Mouse (Mus musculus): ENCODE results near the gene Ankrd36. TPM values are rescaled to one million over a fixed set of nuclear protein-coding genes. Genes with fewer than 3 reads are reported as not detected.

Ankrd36 gene
- polyA plus RNA-seq, 1 experiment from 2014 or later = not detected

- H3K27ac ChIP-seq = no peak overlapping the region
- H3K9ac ChIP-seq (replicated peaks) = no peak overlapping the region
- H3K9me3 ChIP-seq = no peaks in the 10 kb centered on the region
- H3K4me3 ChIP-seq (replicated peaks) = no peak overlapping the region
- ATAC-seq = no peak
- no peaks in the 10 kb centered on the region for H3K27me3 ChIP-seq
- H3K4me1 ChIP-seq (replicated peaks) = peaks cover 6% of the 10 kb centered on the region
- no peaks in the 10 kb centered on the region for H3K36me3 ChIP-seq
- WGBS = 86% methylated on average over 3 of the region's 3 CpGs
- H3K4me2 ChIP-seq (replicated peaks) = no peak overlapping the region
Observed at GRCm38 (mm10) chr11:5560273-5560672, 9.2 kb upstream of the Ankrd36 start.

GRCm38 (mm10) chr11:5562625-5563268, 6.7 kb upstream of the Ankrd36 start:
- no peaks in the 10 kb centered on the region for H3K9me3 ChIP-seq
- 18% methylated on average over 9 of the region's 9 CpGs for WGBS
- H3K36me3 ChIP-seq = no peaks in the 10 kb centered on the region
- peak; percentile 79 for ATAC-seq
- peaks cover 6% of the 10 kb centered on the region for H3K4me1 ChIP-seq (replicated peaks)
- no peaks in the 10 kb centered on the region for H3K27me3 ChIP-seq
- no peak overlapping the region for H3K4me3 ChIP-seq (replicated peaks)
- H3K27ac ChIP-seq = no peak overlapping the region
- no peak overlapping the region for H3K9ac ChIP-seq (replicated peaks)
- 0 out of 2 replicates have a peak overlapping the region, but pooled peaks have one; percentile 3 for H3K4me2 ChIP-seq (replicated peaks)

- no peak overlapping the region for H3K4me2 ChIP-seq (replicated peaks)
- no peaks in the 10 kb centered on the region for H3K36me3 ChIP-seq
- no peaks in the 10 kb centered on the region for H3K9me3 ChIP-seq
- no peak for ATAC-seq
- WGBS = 58% methylated on average over 6 of the region's 6 CpGs
- H3K27me3 ChIP-seq = no peaks in the 10 kb centered on the region
- H3K27ac ChIP-seq = no peak overlapping the region
- H3K9ac ChIP-seq (replicated peaks) = no peak overlapping the region
- H3K4me1 ChIP-seq (replicated peaks) = peaks cover 6% of the 10 kb centered on the region
- H3K4me3 ChIP-seq (replicated peaks) = no peak overlapping the region
Observed at GRCm38 (mm10) chr11:5563898-5564297, 5.6 kb upstream of the Ankrd36 start.

- H3K27me3 ChIP-seq = no peaks in the 10 kb centered on the region
- H3K9me3 ChIP-seq = no peaks in the 10 kb centered on the region
- no peak for ATAC-seq
- no peak overlapping the region for H3K4me3 ChIP-seq (replicated peaks)
- H3K36me3 ChIP-seq = no peaks in the 10 kb centered on the region
- no peak overlapping the region for H3K9ac ChIP-seq (replicated peaks)
- 76% methylated on average over 3 of the region's 3 CpGs for WGBS
- no peak overlapping the region for H3K4me2 ChIP-seq (replicated peaks)
- H3K4me1 ChIP-seq (replicated peaks) = peaks cover 6% of the 10 kb centered on the region
- no peak overlapping the region for H3K27ac ChIP-seq
Observed at GRCm38 (mm10) chr11:5565596-5565995, 3.9 kb upstream of the Ankrd36 start.

- H3K9me3 ChIP-seq = no peaks in the 10 kb centered on the region
- ATAC-seq = no peak
- H3K4me3 ChIP-seq (replicated peaks) = no peak overlapping the region
- H3K4me1 ChIP-seq (replicated peaks) = peaks cover 6% of the 10 kb centered on the region
- H3K9ac ChIP-seq (replicated peaks) = no peak overlapping the region
- no peaks in the 10 kb centered on the region for H3K27me3 ChIP-seq
- 73% methylated on average over 2 of the region's 2 CpGs for WGBS
- H3K4me2 ChIP-seq (replicated peaks) = no peak overlapping the region
- no peaks in the 10 kb centered on the region for H3K36me3 ChIP-seq
- H3K27ac ChIP-seq = no peak overlapping the region
Observed at GRCm38 (mm10) chr11:5566506-5566905, 3.0 kb upstream of the Ankrd36 start.

- Histone ChIP-seq H3K36me3 (no peaks in the 10 kb centered on the region), H3K9ac (replicated peaks) (no peak overlapping the region), H3K4me1 (replicated peaks) (peaks cover 5% of the 10 kb centered on the region), H3K4me2 (replicated peaks) (no peak overlapping the region), H3K27me3 (no peaks in the 10 kb centered on the region), H3K4me3 (replicated peaks) (no peak overlapping the region), H3K27ac (no peak overlapping the region), H3K9me3 (no peaks in the 10 kb centered on the region)
- no peak for ATAC-seq
- 94% methylated on average over 6 of the region's 6 CpGs for WGBS
Observed at GRCm38 (mm10) chr11:5567654-5568053, 1.8 kb upstream of the Ankrd36 start.

- Histone ChIP-seq H3K27me3 (no peaks in the 10 kb centered on the region), H3K9me3 (no peaks in the 10 kb centered on the region), H3K4me3 (replicated peaks) (no peak overlapping the region), H3K27ac (no peak overlapping the region), H3K4me2 (replicated peaks) (no peak overlapping the region), H3K9ac (replicated peaks) (no peak overlapping the region), H3K36me3 (no peaks in the 10 kb centered on the region), H3K4me1 (replicated peaks) (peaks cover under 1% of the 10 kb centered on the region)
- no peak for ATAC-seq
- 95% methylated on average over 5 of the region's 5 CpGs for WGBS
Observed at GRCm38 (mm10) chr11:5568082-5568481, 1.4 kb upstream of the Ankrd36 start.

GRCm38 (mm10) chr11:5571856-5572255, 2.4 kb downstream of the Ankrd36 start:
- WGBS = 94% methylated on average over 4 of the region's 4 CpGs
- Histone ChIP-seq H3K4me3 (replicated peaks) (no peak overlapping the region), H3K9ac (replicated peaks) (no peak overlapping the region)

GRCm38 (mm10) chr11:5573821-5574220, 4.3 kb downstream of the Ankrd36 start:
- Histone ChIP-seq H3K36me3 (no peaks in the 10 kb centered on the region), H3K4me2 (replicated peaks) (no peak overlapping the region), H3K9me3 (no peaks in the 10 kb centered on the region), H3K27ac (no peak overlapping the region), H3K9ac (replicated peaks) (no peak overlapping the region), H3K4me3 (replicated peaks) (no peak overlapping the region), H3K27me3 (no peaks in the 10 kb centered on the region), H3K4me1 (replicated peaks) (peaks cover 5% of the 10 kb centered on the region; the same call in 1 of the 2 replicates)
- WGBS = 81% methylated on average over 2 of the region's 2 CpGs
- ATAC-seq = no peak

More at GRCm38 (mm10) chr11:5571856-5572255, 2.4 kb downstream of the Ankrd36 start:
- no peaks in the 10 kb centered on the region for H3K27me3 ChIP-seq
- ATAC-seq = no peak
- H3K9me3 ChIP-seq = no peaks in the 10 kb centered on the region
- no peak overlapping the region for H3K27ac ChIP-seq
- H3K36me3 ChIP-seq = no peaks in the 10 kb centered on the region
- no peak overlapping the region for H3K4me2 ChIP-seq (replicated peaks)
- no peaks in the 10 kb centered on the region for H3K4me1 ChIP-seq (replicated peaks)

GRCm38 (mm10) chr11:5575046-5575445, 5.6 kb downstream of the Ankrd36 start:
- 83% methylated on average over 6 of the region's 6 CpGs for WGBS
- peaks cover 5% of the 10 kb centered on the region; the same call in 1 of the 2 replicates for H3K4me1 ChIP-seq (replicated peaks)
- no peak overlapping the region for H3K4me3 ChIP-seq (replicated peaks)
- H3K36me3 ChIP-seq = no peaks in the 10 kb centered on the region
- ATAC-seq = no peak
- no peak overlapping the region for H3K9ac ChIP-seq (replicated peaks)
- H3K4me2 ChIP-seq (replicated peaks) = no peak overlapping the region
- no peaks in the 10 kb centered on the region for H3K9me3 ChIP-seq
- no peaks in the 10 kb centered on the region for H3K27me3 ChIP-seq
- H3K27ac ChIP-seq = no peak overlapping the region

- Histone ChIP-seq H3K27ac (no peak overlapping the region), H3K4me3 (replicated peaks) (no peak overlapping the region), H3K4me1 (replicated peaks) (no peaks in the 10 kb centered on the region), H3K9ac (replicated peaks) (no peak overlapping the region), H3K27me3 (no peaks in the 10 kb centered on the region), H3K9me3 (no peaks in the 10 kb centered on the region), H3K36me3 (no peaks in the 10 kb centered on the region), H3K4me2 (replicated peaks) (no peak overlapping the region)
- WGBS = 80% methylated on average over 6 of the region's 6 CpGs
- ATAC-seq = no peak
Observed at GRCm38 (mm10) chr11:5592336-5592735, 22.9 kb downstream of the Ankrd36 start.

- no peak for ATAC-seq
- no peaks in the 10 kb centered on the region for H3K36me3 ChIP-seq
- no peak overlapping the region for H3K9ac ChIP-seq (replicated peaks)
- H3K4me2 ChIP-seq (replicated peaks) = no peak overlapping the region
- 92% methylated on average over 4 of the region's 4 CpGs for WGBS
- H3K9me3 ChIP-seq = no peaks in the 10 kb centered on the region
- H3K27ac ChIP-seq = no peak overlapping the region
- H3K27me3 ChIP-seq = no peaks in the 10 kb centered on the region
- no peaks in the 10 kb centered on the region for H3K4me1 ChIP-seq (replicated peaks)
- H3K4me3 ChIP-seq (replicated peaks) = no peak overlapping the region
Observed at GRCm38 (mm10) chr11:5595381-5595791, 25.9 kb downstream of the Ankrd36 start.

- no peaks in the 10 kb centered on the region for H3K27me3 ChIP-seq
- no peak overlapping the region for H3K4me3 ChIP-seq (replicated peaks)
- ATAC-seq = no peak
- no peaks in the 10 kb centered on the region for H3K4me1 ChIP-seq (replicated peaks)
- no peaks in the 10 kb centered on the region for H3K36me3 ChIP-seq
- no peaks in the 10 kb centered on the region for H3K9me3 ChIP-seq
- no peak overlapping the region for H3K27ac ChIP-seq
- WGBS = 90% methylated on average over 5 of the region's 5 CpGs
- no peak overlapping the region for H3K9ac ChIP-seq (replicated peaks)
- H3K4me2 ChIP-seq (replicated peaks) = no peak overlapping the region
Observed at GRCm38 (mm10) chr11:5595792-5596191, 26.3 kb downstream of the Ankrd36 start.

Measured in midbrain, embryonic 13.5 days (tissue).